Mouse (Mus musculus): ENCODE results near the gene Ralgapb.

Ralgapb gene

DNA sequence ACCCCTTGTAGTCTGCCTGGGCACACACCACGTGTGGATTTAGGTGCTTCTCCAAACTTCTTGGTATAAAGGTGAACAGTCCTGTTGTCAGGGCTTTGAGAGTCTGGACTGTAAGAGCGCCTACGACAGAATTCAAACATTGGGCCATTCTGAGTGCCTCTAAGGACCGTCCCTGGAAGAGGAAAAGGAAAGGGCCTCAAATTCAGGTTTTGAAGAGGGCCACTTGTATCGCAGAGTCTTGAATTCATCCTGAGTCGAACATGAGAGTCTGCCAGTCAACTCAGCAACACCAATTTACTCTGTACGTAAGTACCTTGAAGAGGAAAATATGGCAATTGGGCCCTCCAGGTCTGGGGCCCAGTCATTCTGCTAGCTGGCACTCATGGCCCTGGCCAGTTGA, 6.7 kb upstream of the Ralgapb start:
- no peak for DNase-seq (ENCODE audit: low read depth, low spot score)

GRCm38 (mm10) chr2:158408997-158409594, 552 bp upstream of the Ralgapb start:
- DNase-seq (ENCODE audit: low read depth, low spot score): no peak

GRCm38 (mm10) chr2:158410022-158411014, 670 bp downstream of the Ralgapb start:
- peak; percentile 72 for DNase-seq (ENCODE audit: low read depth, low spot score)

DNA sequence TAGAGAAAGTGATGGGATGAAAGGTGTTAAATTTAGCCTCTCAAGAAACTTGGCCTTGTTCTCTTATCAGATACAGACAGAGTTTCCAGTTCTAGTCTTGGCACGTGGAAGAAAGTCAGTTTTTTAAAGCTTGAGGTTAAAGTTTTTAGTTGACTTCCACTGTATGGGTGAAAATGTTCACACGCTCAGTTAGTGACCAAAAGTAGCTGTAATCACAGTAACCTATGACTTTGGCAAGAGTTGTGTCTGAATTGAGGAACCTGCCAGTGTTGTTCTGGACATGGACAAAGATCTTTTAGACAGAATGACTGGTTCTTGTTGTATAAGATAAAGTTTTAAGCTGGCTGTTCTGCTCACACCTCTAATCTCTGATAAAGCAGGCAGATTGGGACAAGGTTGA, 3.6 kb downstream of the Ralgapb start:
- DNase-seq (ENCODE audit: low read depth, low spot score): no peak

- DNase-seq (ENCODE audit: low read depth, low spot score): no peak
Measured at GRCm38 (mm10) chr2:158415826-158416225, 6.2 kb downstream of the Ralgapb start.

- no peak for DNase-seq (ENCODE audit: low read depth, low spot score)
Measured at GRCm38 (mm10) chr2:158418663-158419062, 9.0 kb downstream of the Ralgapb start.

GRCm38 (mm10) chr2:158445814-158446213, 36.2 kb downstream of the Ralgapb start:
- no peak for DNase-seq (ENCODE audit: low read depth, low spot score)

DNA sequence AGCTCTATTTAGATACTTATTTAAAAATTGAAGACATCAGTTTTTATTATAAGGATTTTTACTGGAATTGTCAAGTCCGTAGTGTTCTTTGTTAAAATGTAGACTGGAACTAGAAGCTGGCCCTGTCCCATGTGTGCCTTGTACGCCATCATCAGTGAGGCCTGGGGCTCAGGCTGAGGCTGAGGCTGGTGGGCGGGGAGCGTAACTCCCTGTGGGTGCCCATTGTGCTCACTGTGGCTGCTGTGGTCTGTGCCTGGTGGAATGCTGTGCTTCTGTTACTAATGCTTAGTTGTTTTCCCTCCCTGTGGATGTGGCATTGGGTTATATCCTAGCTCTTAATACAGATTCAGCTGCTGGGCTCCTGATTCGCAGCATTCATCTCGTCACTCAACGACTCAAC, 40.2 kb downstream of the Ralgapb start:
- no peak for DNase-seq (ENCODE audit: low read depth, low spot score)

- DNase-seq (ENCODE audit: low read depth, low spot score): no peak
Measured at GRCm38 (mm10) chr2:158456451-158456850, 46.8 kb downstream of the Ralgapb start.

GRCm38 (mm10) chr2:158457610-158458009, 48.0 kb downstream of the Ralgapb start:
- DNase-seq (ENCODE audit: low read depth, low spot score): no peak

- no peak for DNase-seq (ENCODE audit: low read depth, low spot score)
Measured at GRCm38 (mm10) chr2:158462450-158462849, 52.8 kb downstream of the Ralgapb start.

- DNase-seq (ENCODE audit: low read depth, low spot score): no peak
Measured at GRCm38 (mm10) chr2:158474159-158474558, 64.5 kb downstream of the Ralgapb start.

GRCm38 (mm10) chr2:158477640-158478039, 68.0 kb downstream of the Ralgapb start:
- DNase-seq (ENCODE audit: low read depth, low spot score): peak; percentile 69

DNA sequence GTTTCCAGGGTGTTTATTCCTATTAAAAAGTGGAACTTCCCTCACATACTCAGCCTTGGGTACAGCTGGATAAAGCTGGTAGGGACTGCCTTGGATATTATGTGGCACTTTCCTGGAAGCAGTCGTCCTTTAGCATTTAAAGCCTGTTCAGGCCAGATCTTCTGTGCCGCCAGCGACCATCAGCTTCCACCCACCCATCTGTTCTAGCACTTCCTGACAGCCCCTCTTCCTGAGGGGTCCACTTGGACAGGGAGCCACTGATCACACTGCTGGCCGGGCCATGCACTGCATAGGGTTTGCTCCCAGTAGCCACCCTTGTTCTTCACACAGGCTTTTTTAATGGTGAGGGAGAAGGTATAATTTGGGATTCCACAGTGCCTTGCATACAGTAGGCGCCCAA, 88.8 kb downstream of the Ralgapb start:
- no peak for DNase-seq (ENCODE audit: low read depth, low spot score)

- DNase-seq (ENCODE audit: low read depth, low spot score): no peak
Measured at GRCm38 (mm10) chr2:158501836-158502812, 92.5 kb downstream of the Ralgapb start, which contains the start of gene Adig. Adig (plus strand) TSS chr2:158502612.

GRCm38 (mm10) chr2:158503226-158503625, 93.6 kb downstream of the Ralgapb start:
- no peak for DNase-seq (ENCODE audit: low read depth, low spot score)

DNA sequence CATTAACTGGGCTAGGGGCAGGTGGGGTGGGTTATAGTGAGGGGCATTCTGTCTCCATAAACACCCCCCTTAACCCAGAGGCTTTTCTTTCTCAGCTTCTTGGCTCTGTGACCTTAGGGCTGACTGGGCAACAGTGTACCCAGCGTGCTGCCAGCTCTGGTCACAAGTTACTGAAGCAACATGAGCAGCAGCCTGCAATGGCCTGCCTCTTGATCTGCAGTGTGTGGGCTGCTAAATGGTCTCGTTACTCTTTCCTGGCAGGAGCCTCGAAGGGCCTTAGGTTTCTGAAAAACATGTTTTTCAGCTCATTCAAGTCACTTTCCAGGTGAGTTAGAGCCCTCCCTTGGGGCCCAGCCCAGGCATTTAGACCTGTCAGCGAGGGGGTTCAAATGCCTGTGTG, 94.0 kb downstream of the Ralgapb start:
- no peak for DNase-seq (ENCODE audit: low read depth, low spot score)

GRCm38 (mm10) chr2:158506475-158506874, 96.8 kb downstream of the Ralgapb start:
- DNase-seq (ENCODE audit: low read depth, low spot score): no peak

- DNase-seq (ENCODE audit: low read depth, low spot score): no peak
Measured at GRCm38 (mm10) chr2:158507046-158507445, 97.4 kb downstream of the Ralgapb start.

DNA sequence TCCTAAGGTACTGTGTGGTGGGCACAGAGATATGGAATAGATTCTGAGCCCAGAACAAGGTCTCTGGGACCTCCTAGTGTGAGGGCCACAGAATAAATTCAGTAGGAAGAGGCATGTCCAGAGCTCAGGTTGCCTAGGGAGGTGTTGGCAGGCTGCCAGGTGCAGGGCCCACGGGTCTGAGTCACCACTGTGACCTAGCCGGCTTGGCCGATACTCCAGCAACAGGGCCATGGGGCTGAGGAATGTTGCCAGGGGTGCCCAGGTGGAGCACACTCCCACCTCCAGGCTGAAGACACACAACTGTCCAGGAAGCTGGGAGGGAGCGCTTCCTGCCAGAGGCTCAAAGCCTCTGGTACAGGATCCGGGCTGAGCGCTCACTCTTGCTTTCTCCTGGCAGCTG, 101.0 kb downstream of the Ralgapb start:
- DNase-seq (ENCODE audit: low read depth, low spot score): peak; percentile 63

GRCm38 (mm10) chr2:158512528-158512927, 102.9 kb downstream of the Ralgapb start, which contains the start of gene Arhgap40:
Arhgap40 (plus strand) TSS chr2:158512796.
- DNase-seq (ENCODE audit: low read depth, low spot score): no peak

Measured in R1 (cell line).